Mouse (Mus musculus): ENCODE results near the gene Fbxo44.
A peak's percentile ranks its signal among the peaks of the same experiment; 100 is the strongest.

Fbxo44 gene

GRCm38 (mm10) chr4:148170842-148171241 is 10.6 kb upstream of the Fbxo44 start:
- no peaks in the 10 kb centered on the region for H3K36me3 ChIP-seq (ENCODE audit: insufficient read depth, low read length)
- peaks cover 49% of the 10 kb centered on the region for H3K4me1 ChIP-seq (replicated peaks; ENCODE audit: low read depth, low read length)
- peaks cover 50% of the 10 kb centered on the region for H3K27me3 ChIP-seq (ENCODE audit: insufficient read depth, low read length)
- no peaks in the 10 kb centered on the region for H3K9me3 ChIP-seq (ENCODE audit: low read length)
- H3K4me3 ChIP-seq (replicated peaks; ENCODE audit: low read length) = no peak overlapping the region
- TF ChIP-seq CTCF (conservative IDR thresholded peaks at IDR 0.05; ENCODE audit: low read length) (peak; percentile 100), POU5F1 (IDR thresholded peaks at IDR 0.05; ENCODE audit: borderline replicate concordance, low read length) (no peak)

GRCm38 (mm10) chr4:148169586-148169985 is 9.3 kb upstream of the Fbxo44 start:
- Histone ChIP-seq H3K4me1 (replicated peaks; ENCODE audit: low read depth, low read length) (peaks cover 59% of the 10 kb centered on the region), H3K36me3 (ENCODE audit: insufficient read depth, low read length) (no peaks in the 10 kb centered on the region), H3K4me3 (replicated peaks; ENCODE audit: low read length) (peak overlapping the region; percentile 73), H3K27me3 (ENCODE audit: insufficient read depth, low read length) (peaks cover 50% of the 10 kb centered on the region), H3K9me3 (ENCODE audit: low read length) (no peaks in the 10 kb centered on the region)
- TF ChIP-seq CTCF (conservative IDR thresholded peaks at IDR 0.05; ENCODE audit: low read length) (no peak), NANOG (IDR thresholded peaks at IDR 0.05; ENCODE audit: borderline replicate concordance, low read length) (no peak)

DNA sequence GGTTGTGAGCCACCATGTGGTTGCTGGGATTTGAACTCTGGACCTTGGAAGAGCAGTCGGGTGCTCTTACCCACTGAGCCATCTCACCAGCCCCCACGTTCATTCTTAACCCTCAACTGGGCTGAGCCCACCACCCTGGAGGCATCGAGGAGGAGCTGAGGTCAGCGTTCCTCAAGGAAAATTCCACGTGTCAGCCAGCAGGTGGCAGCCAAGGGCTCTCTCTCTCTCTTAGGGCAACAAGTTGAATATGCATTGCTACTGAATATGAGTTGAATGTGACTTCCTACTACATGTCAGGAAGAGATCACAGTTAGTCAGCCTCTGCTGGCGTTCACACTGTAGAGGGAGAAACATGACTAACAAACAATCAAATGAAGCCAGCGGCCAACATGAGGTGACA is 8.0 kb upstream of the Fbxo44 start:
- TF ChIP-seq CTCF (conservative IDR thresholded peaks at IDR 0.05; ENCODE audit: low read length) = peak; percentile 62
- TF ChIP-seq POU5F1 (IDR thresholded peaks at IDR 0.05; ENCODE audit: borderline replicate concordance, low read length) = no peak
- no peak for TF ChIP-seq NANOG (IDR thresholded peaks at IDR 0.05; ENCODE audit: borderline replicate concordance, low read length)
- Histone ChIP-seq H3K36me3 (ENCODE audit: insufficient read depth, low read length) (no peaks in the 10 kb centered on the region), H3K27me3 (ENCODE audit: insufficient read depth, low read length) (peaks cover 49% of the 10 kb centered on the region), H3K4me3 (replicated peaks; ENCODE audit: low read length) (no peak overlapping the region), H3K4me1 (replicated peaks; ENCODE audit: low read depth, low read length) (peaks cover 56% of the 10 kb centered on the region), H3K9me3 (ENCODE audit: low read length) (no peaks in the 10 kb centered on the region)

- no peaks in the 10 kb centered on the region for H3K9me3 ChIP-seq (ENCODE audit: low read length)
- H3K27me3 ChIP-seq (ENCODE audit: insufficient read depth, low read length) = peaks cover 48% of the 10 kb centered on the region
- peaks cover 62% of the 10 kb centered on the region for H3K4me1 ChIP-seq (replicated peaks; ENCODE audit: low read depth, low read length)
- TF ChIP-seq POU5F1 (IDR thresholded peaks at IDR 0.05; ENCODE audit: borderline replicate concordance, low read length) = no peak
- no peak for TF ChIP-seq NANOG (IDR thresholded peaks at IDR 0.05; ENCODE audit: borderline replicate concordance, low read length)
- TF ChIP-seq CTCF (conservative IDR thresholded peaks at IDR 0.05; ENCODE audit: low read length) = peak; percentile 51
- no peak overlapping the region; the same call in 1 of the 2 replicates for H3K4me3 ChIP-seq (replicated peaks; ENCODE audit: low read length)
- no peaks in the 10 kb centered on the region for H3K36me3 ChIP-seq (ENCODE audit: insufficient read depth, low read length)
Observed at GRCm38 (mm10) chr4:148166986-148167385, 6.7 kb upstream of the Fbxo44 start.

DNA sequence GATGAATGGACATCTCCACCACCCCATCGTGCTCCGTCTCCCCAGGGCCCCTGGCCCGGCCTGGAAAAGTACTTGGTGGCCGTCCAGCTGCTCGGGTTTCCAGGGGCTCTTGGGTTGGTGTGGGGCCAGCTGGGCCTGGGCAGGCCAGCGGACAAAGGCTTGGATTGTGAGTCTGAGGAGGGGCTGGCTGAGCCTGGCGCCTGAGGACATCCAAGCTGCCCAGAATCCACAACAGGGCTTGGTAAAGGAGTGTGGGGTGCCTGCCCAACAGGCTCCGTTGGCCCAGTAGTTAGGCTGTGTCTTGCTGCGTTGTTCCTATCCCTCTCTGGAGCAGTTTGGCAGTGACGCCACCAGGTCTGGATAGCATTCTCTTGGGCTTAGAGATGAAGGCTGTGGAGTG is 6.1 kb upstream of the Fbxo44 start:
- Histone ChIP-seq H3K4me1 (replicated peaks; ENCODE audit: low read depth, low read length) (peaks cover 66% of the 10 kb centered on the region), H3K4me3 (replicated peaks; ENCODE audit: low read length) (peak overlapping the region; percentile 46), H3K9me3 (ENCODE audit: low read length) (no peaks in the 10 kb centered on the region), H3K27me3 (ENCODE audit: insufficient read depth, low read length) (peaks cover 48% of the 10 kb centered on the region), H3K36me3 (ENCODE audit: insufficient read depth, low read length) (no peaks in the 10 kb centered on the region)
- no peak for TF ChIP-seq CTCF (conservative IDR thresholded peaks at IDR 0.05; ENCODE audit: low read length)
- no peak for TF ChIP-seq NANOG (IDR thresholded peaks at IDR 0.05; ENCODE audit: borderline replicate concordance, low read length)
- no peak for TF ChIP-seq POU5F1 (IDR thresholded peaks at IDR 0.05; ENCODE audit: borderline replicate concordance, low read length)

DNA sequence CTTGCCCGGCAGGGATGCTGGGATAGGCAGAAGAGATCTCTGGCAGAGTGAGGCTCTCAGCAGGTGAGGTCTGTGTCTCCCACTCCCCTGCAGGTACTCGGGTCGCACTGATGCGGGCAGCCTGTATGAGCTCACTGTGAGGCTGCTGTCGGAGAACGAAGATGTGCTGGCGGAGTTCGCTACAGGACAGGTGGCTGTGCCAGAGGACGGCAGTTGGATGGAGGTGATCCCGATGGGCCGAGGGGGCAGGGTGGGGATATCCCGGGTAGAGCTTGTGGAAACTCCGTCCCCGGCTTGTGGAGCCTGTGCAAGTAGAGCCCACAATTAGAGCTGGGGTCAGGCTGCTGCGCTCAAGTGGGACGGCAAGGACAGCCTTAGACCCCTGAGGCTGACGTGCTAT is 5.3 kb upstream of the Fbxo44 start:
- H3K4me1 ChIP-seq (replicated peaks; ENCODE audit: low read depth, low read length) = peaks cover 73% of the 10 kb centered on the region
- TF ChIP-seq POU5F1 (IDR thresholded peaks at IDR 0.05; ENCODE audit: borderline replicate concordance, low read length) (no peak), NANOG (IDR thresholded peaks at IDR 0.05; ENCODE audit: borderline replicate concordance, low read length) (no peak), CTCF (conservative IDR thresholded peaks at IDR 0.05; ENCODE audit: low read length) (no peak)
- peaks cover 55% of the 10 kb centered on the region for H3K27me3 ChIP-seq (ENCODE audit: insufficient read depth, low read length)
- no peaks in the 10 kb centered on the region for H3K9me3 ChIP-seq (ENCODE audit: low read length)
- H3K36me3 ChIP-seq (ENCODE audit: insufficient read depth, low read length) = no peaks in the 10 kb centered on the region
- peak overlapping the region; percentile 51 for H3K4me3 ChIP-seq (replicated peaks; ENCODE audit: low read length)

DNA sequence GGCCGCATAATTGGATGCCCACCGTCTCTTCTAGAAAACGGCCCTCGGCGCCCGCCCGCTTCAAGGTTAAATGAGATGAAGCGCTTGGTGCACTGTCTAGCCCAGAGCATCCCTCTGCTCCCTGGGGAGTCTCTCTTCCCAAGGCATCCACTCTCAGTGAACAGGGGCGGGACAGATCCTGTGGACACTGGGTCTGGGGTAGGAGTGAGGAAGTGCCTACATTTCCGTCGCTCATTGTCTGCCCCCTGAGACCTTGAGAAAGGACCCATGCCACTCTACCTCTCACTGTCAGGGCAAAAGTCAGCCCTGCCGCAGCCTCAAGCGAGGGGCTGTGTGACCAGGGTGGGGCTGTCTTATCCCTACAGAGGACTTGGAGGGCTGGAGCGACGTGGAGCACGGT is 4.2 kb upstream of the Fbxo44 start:
- H3K36me3 ChIP-seq (ENCODE audit: insufficient read depth, low read length) = no peaks in the 10 kb centered on the region
- peaks cover 57% of the 10 kb centered on the region for H3K27me3 ChIP-seq (ENCODE audit: insufficient read depth, low read length)
- no peak for TF ChIP-seq POU5F1 (IDR thresholded peaks at IDR 0.05; ENCODE audit: borderline replicate concordance, low read length)
- no peak for TF ChIP-seq NANOG (IDR thresholded peaks at IDR 0.05; ENCODE audit: borderline replicate concordance, low read length)
- TF ChIP-seq CTCF (conservative IDR thresholded peaks at IDR 0.05; ENCODE audit: low read length) = no peak
- peak overlapping the region; percentile 72 for H3K4me3 ChIP-seq (replicated peaks; ENCODE audit: low read length)
- no peaks in the 10 kb centered on the region for H3K9me3 ChIP-seq (ENCODE audit: low read length)
- H3K4me1 ChIP-seq (replicated peaks; ENCODE audit: low read depth, low read length) = peaks cover 63% of the 10 kb centered on the region

- Histone ChIP-seq H3K27me3 (ENCODE audit: insufficient read depth, low read length) (peaks cover 57% of the 10 kb centered on the region), H3K36me3 (ENCODE audit: insufficient read depth, low read length) (no peaks in the 10 kb centered on the region)
- TF ChIP-seq POU5F1 (IDR thresholded peaks at IDR 0.05; ENCODE audit: borderline replicate concordance, low read length) = no peak
Observed at GRCm38 (mm10) chr4:148164002-148164439, 3.7 kb upstream of the Fbxo44 start.

DNA sequence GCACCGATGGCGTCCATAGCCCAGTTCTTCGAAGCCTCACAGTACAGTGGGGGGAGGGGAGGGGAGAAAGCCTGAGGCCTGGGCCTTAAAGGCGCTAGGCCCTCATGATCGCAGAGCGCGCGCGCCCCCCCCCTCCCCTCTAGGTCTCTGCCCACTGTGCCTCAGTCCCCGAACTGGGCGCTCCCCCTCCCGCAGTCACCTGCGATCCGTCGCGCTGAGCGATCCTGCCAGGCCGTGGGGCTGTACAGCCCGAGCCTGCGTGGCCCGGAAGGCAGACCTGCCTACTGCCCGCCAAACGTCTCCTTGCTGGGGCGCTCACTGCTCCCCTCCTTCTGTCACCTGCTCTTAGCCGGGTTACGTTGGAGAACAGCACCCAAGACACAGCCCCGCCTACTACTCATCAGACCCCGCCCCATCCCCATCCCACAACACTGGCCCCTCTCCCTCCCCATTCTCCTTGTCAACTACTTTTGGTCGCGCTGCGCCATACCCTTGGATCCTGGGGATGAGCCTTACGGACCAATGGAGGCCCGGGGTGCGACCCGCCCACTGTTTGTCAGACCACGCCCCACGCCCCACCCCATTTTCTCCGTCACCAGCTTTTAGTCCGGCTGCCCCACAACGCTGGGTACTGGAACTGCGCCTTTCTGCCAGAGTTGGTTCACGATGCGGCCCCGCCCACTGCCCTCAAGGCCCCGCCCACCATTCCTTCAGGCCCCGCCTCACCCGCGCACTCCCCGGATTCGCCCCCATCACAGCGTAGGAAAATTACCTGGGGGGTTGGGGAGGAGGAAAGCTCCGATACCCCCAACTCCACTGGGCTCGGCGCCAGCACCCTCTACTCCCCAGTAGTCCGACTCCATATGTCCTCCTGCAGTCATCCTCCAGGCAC is 492 bp downstream of the Fbxo44 start:
- H3K27me3 ChIP-seq (ENCODE audit: insufficient read depth, low read length) = peaks cover 40% of the 10 kb centered on the region
- H3K9me3 ChIP-seq (ENCODE audit: low read length) = no peaks in the 10 kb centered on the region
- peaks cover 75% of the 10 kb centered on the region for H3K4me1 ChIP-seq (replicated peaks; ENCODE audit: low read depth, low read length)
- H3K4me3 ChIP-seq (replicated peaks; ENCODE audit: low read length) = peak overlapping the region; percentile 85
- no peak for TF ChIP-seq POU5F1 (IDR thresholded peaks at IDR 0.05; ENCODE audit: borderline replicate concordance, low read length)
- no peak for TF ChIP-seq NANOG (IDR thresholded peaks at IDR 0.05; ENCODE audit: borderline replicate concordance, low read length)
- TF ChIP-seq CTCF (conservative IDR thresholded peaks at IDR 0.05; ENCODE audit: low read length) = no peak
- H3K36me3 ChIP-seq (ENCODE audit: insufficient read depth, low read length) = peaks cover 30% of the 10 kb centered on the region

More at GRCm38 (mm10) chr4:148164002-148164439, 3.7 kb upstream of the Fbxo44 start:
- Histone ChIP-seq H3K9me3 (ENCODE audit: low read length) (no peaks in the 10 kb centered on the region), H3K4me3 (replicated peaks; ENCODE audit: low read length) (peak overlapping the region; percentile 72), H3K4me1 (replicated peaks; ENCODE audit: low read depth, low read length) (peaks cover 61% of the 10 kb centered on the region)
